Mouse (Mus musculus): ENCODE measurements around the gene Ralgds. TPM values are rescaled to one million over a fixed set of nuclear protein-coding genes. Genes with fewer than 3 reads are reported as not detected.

Ralgds gene
- total and polyA plus RNA-seq, 2 experiments from 2014 or later: 12.2 to 34.9 TPM

DNA sequence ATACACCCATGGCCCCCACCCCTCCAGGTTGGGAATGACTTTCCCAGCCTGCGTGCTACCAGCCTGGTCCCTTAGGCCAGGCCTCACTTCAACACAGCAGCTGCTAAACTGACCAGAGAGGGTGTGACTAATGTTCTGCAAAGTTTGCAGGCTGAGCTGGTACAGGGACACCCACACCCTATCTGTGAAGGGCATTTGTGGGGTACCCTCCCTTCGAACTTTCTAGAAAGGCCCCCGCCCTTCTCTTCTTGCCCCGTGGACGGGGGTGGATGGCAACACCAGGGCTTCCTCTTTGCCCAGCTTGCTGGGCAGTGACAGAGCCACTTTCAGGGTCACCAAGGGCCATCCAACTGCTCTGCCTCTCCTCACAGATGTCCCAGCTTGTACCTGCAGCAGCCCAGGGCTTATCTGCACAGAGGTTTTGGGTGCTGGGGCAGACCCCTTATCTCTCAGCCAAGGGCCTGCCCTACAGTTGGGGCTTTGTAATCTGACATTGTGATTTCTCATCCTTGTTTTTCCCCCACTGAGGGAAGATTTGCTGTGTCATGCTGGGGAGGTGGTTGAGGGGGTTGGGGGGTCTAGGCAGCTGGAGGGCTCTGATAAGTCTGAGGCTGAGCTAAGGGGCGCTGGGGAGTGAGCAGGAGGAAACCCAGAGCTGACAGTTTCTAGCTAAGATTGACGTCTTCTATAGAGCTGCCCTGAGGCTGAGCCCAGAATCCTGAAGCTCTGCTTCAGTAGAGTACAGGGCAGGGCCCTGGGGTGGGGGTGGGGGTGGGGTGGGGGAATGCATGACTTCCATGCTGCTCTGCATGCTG is 85.0 kb downstream of the Ralgds start:
- H3K4me2 ChIP-seq (ENCODE audit: low read depth, low read length): no peak overlapping the region
- ATAC-seq (ENCODE audit: insufficient read depth, low read depth) (no peak), DNase-seq (ENCODE audit: low spot score) (no peak)
- H3K4me3 ChIP-seq (ENCODE audit: low read depth, low read length): no peak overlapping the region
- 58% methylated on average over 7 of the region's 7 CpGs for WGBS
- no peak overlapping the region for H3K27ac ChIP-seq (ENCODE audit: low read depth)
- no peaks in the 10 kb centered on the region for H3K9me3 ChIP-seq (replicated peaks; ENCODE audit: control insufficient read depth, low read length)
- H3K27me3 ChIP-seq (ENCODE audit: control insufficient read depth, insufficient read depth, low read length): peaks cover 6% of the 10 kb centered on the region
- H3K4me1 ChIP-seq (ENCODE audit: control insufficient read depth, insufficient read depth): no peaks in the 10 kb centered on the region; the same call in 1 of the 2 replicates
- TF ChIP-seq CTCF (IDR thresholded peaks at IDR 0.05; ENCODE audit: low read depth): no peak
- TF ChIP-seq EP300 (IDR thresholded peaks at IDR 0.05; ENCODE audit: low read depth): no peak
- H3K36me3 ChIP-seq (replicated peaks; ENCODE audit: control insufficient read depth, insufficient read depth, low read length): no peaks in the 10 kb centered on the region
- H3K9ac ChIP-seq (replicated peaks; ENCODE audit: low read depth, low read length): no peak overlapping the region

DNA sequence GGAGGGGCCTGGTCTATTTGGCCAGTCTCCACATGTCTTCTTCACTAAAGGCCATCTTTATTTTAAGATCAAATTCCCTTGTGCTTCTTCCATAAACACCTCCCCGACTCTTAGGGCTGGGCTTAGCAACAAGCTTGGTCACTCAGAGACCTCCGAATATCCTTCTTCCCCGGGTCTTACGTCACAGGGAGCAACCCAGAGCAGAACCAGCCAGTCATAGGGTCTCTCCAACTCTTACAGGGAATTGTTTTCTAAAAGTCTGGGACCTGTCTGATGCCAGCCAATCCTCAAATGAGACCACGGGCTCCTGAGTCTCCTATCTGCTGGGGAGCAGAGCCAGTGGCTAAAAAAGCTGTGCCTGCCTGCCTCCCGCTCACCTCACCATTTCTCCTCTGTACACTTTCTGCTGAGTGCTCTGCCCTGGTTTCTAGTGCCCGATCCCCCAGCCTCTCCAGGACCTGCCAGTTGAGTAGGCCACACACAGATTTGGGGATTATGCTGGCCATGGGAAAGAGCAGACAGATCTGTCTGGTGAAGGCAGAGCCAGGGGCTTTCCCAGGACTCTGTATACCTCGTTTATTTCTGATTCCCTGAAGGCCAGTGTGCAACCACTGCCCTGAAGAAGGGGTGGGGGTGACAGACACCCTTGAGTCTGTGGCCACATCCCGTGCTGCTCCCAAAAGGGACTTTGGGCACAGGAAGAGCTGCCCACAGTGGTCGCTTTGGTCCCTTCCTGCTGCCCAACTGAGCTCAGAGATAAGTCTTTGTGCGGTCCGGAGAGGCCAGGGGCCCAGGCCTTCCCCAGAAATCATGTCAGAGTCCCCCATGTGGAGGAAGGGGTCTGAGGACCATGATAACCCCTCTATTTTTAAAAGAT is 86.0 kb downstream of the Ralgds start:
- H3K9ac ChIP-seq (replicated peaks; ENCODE audit: low read depth, low read length): no peak overlapping the region
- TF ChIP-seq EP300 (IDR thresholded peaks at IDR 0.05; ENCODE audit: low read depth) (no peak), CTCF (IDR thresholded peaks at IDR 0.05; ENCODE audit: low read depth) (no peak)
- H3K4me3 ChIP-seq (ENCODE audit: low read depth, low read length): no peak overlapping the region
- no peak overlapping the region for H3K4me2 ChIP-seq (ENCODE audit: low read depth, low read length)
- 42% methylated on average over 12 of the region's 12 CpGs for WGBS
- H3K36me3 ChIP-seq (replicated peaks; ENCODE audit: control insufficient read depth, insufficient read depth, low read length): no peaks in the 10 kb centered on the region
- no peaks in the 10 kb centered on the region for H3K27me3 ChIP-seq (ENCODE audit: control insufficient read depth, insufficient read depth, low read length)
- DNase-seq (ENCODE audit: low spot score) (no peak), ATAC-seq (ENCODE audit: insufficient read depth, low read depth) (no peak)
- no peaks in the 10 kb centered on the region for H3K9me3 ChIP-seq (replicated peaks; ENCODE audit: control insufficient read depth, low read length)
- no peaks in the 10 kb centered on the region; the same call in 1 of the 2 replicates for H3K4me1 ChIP-seq (ENCODE audit: control insufficient read depth, insufficient read depth)
- no peak overlapping the region for H3K27ac ChIP-seq (ENCODE audit: low read depth)

DNA sequence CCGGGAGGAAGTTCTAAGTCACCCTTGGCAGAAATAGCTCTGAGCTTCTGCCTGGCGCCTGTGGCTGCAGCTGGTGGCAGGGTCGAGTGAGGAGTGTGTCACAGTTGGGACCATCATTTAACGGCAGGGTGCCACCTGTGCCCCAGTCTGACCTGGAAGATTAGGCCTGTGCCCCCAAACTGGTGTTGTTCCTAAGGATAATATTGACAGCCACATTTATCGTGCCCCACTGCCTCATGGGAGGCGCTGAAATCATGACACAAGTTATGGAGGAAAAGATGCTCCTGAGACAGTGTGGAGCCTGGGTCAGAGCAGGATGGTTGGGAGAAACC is 86.6 kb downstream of the Ralgds start:
- DNase-seq (ENCODE audit: low spot score): no peak
- no peak overlapping the region for H3K4me2 ChIP-seq (ENCODE audit: low read depth, low read length)
- H3K36me3 ChIP-seq (replicated peaks; ENCODE audit: control insufficient read depth, insufficient read depth, low read length): no peaks in the 10 kb centered on the region
- H3K9me3 ChIP-seq (replicated peaks; ENCODE audit: control insufficient read depth, low read length): no peaks in the 10 kb centered on the region
- no peak for TF ChIP-seq CTCF (IDR thresholded peaks at IDR 0.05; ENCODE audit: low read depth)
- TF ChIP-seq EP300 (IDR thresholded peaks at IDR 0.05; ENCODE audit: low read depth): no peak
- WGBS: 41% methylated on average over 6 of the region's 6 CpGs
- H3K27ac ChIP-seq (ENCODE audit: low read depth): no peak overlapping the region
- no peak overlapping the region for H3K4me3 ChIP-seq (ENCODE audit: low read depth, low read length)
- H3K27me3 ChIP-seq (ENCODE audit: control insufficient read depth, insufficient read depth, low read length): no peaks in the 10 kb centered on the region
- no peak overlapping the region for H3K9ac ChIP-seq (replicated peaks; ENCODE audit: low read depth, low read length)
- no peak for ATAC-seq (ENCODE audit: insufficient read depth, low read depth)
- no peaks in the 10 kb centered on the region; the same call in 1 of the 2 replicates for H3K4me1 ChIP-seq (ENCODE audit: control insufficient read depth, insufficient read depth)

DNA sequence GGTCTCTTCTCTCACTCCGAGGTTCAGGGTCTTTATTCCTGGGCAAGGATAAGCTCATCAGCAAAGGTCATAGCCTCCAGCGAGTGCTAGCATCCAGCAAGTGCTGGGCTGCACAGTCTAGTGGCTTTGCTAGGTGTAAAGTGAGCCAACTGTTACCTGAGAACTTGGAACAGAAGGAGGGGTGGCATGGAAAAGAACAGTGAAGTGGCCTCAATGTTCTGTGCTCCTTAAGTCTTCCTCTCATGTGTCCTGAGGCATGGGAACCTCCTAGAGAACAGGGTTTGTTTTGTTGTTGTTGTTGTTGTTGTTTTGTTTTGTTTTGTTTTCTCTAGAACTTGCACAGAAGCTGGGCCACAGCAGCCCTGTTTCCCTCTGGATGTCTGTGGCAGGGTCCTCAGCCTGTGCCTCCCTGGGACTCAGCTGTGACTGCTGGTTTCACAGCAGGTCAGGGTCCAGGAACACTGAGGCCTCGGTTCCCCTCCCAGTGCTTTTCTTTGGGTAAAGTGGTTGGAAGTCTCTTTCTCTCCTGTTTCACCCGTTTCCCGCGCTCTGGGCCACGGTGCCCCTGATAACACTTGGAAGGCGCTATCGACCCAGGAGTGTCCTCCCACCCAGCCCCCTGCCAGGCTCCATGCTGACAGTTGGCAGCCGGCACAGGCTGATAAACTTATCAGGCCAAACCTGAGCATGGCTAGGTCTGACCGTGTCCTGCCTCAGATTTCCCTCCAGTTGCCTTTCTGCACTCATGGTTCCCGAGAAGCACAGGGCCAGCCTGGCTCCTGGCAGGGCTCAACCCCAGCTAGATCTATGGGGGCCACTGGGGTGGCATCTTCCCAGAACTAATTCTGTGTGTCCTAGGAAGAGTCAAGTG is 89.0 kb downstream of the Ralgds start:
- H3K27ac ChIP-seq (ENCODE audit: low read depth): no peak overlapping the region
- ATAC-seq (ENCODE audit: insufficient read depth, low read depth) (no peak), DNase-seq (ENCODE audit: low spot score) (no peak)
- H3K9ac ChIP-seq (replicated peaks; ENCODE audit: low read depth, low read length): no peak overlapping the region
- TF ChIP-seq EP300 (IDR thresholded peaks at IDR 0.05; ENCODE audit: low read depth) (no peak), CTCF (IDR thresholded peaks at IDR 0.05; ENCODE audit: low read depth) (no peak)
- 22% methylated on average over 12 of the region's 12 CpGs for WGBS
- no peak overlapping the region for H3K4me3 ChIP-seq (ENCODE audit: low read depth, low read length)
- no peaks in the 10 kb centered on the region for H3K27me3 ChIP-seq (ENCODE audit: control insufficient read depth, insufficient read depth, low read length)
- no peaks in the 10 kb centered on the region; the same call in 1 of the 2 replicates for H3K4me1 ChIP-seq (ENCODE audit: control insufficient read depth, insufficient read depth)
- no peaks in the 10 kb centered on the region for H3K36me3 ChIP-seq (replicated peaks; ENCODE audit: control insufficient read depth, insufficient read depth, low read length)
- H3K4me2 ChIP-seq (ENCODE audit: low read depth, low read length): no peak overlapping the region
- no peaks in the 10 kb centered on the region for H3K9me3 ChIP-seq (replicated peaks; ENCODE audit: control insufficient read depth, low read length)

Other genes starting within 250 kb of the Ralgds start
- gene Ppp1r26, start 66.3 kb upstream of the Ralgds start, total RNA-seq (2014; rRNA removed; ENCODE audit: low replicate concordance): 4.4 and 18.0 TPM in 2 replicates
- 1.7 and 2.0 TPM in 2 replicates for gene Ppp1r26, start 66.3 kb upstream of the Ralgds start, polyA plus RNA-seq (2015; fragmentation: Nextera tagmentation; extraction: Ambion mirVana)
- not detected in 2 replicates for gene 1700007K13Rik, start 46.8 kb upstream of the Ralgds start, total RNA-seq (2014; rRNA removed; ENCODE audit: low replicate concordance)
- gene 1700007K13Rik, start 46.8 kb upstream of the Ralgds start, polyA plus RNA-seq (2015; fragmentation: Nextera tagmentation; extraction: Ambion mirVana): 0.15 and 0.65 TPM in 2 replicates
- gene Mrps2, start 45.1 kb upstream of the Ralgds start, total RNA-seq (2014; rRNA removed; ENCODE audit: low replicate concordance): 29.8 and 37.1 TPM in 2 replicates
- 40.9 and 45.0 TPM in 2 replicates for gene Mrps2, start 45.1 kb upstream of the Ralgds start, polyA plus RNA-seq (2015; fragmentation: Nextera tagmentation; extraction: Ambion mirVana)
- gene Gbgt1, start 16.2 kb upstream of the Ralgds start, total RNA-seq (2014; rRNA removed; ENCODE audit: low replicate concordance): 0.15 and 0.42 TPM in 2 replicates
- 0.11 TPM in 1 of 2 replicates, not detected in the other for gene Gbgt1, start 16.2 kb upstream of the Ralgds start, polyA plus RNA-seq (2015; fragmentation: Nextera tagmentation; extraction: Ambion mirVana)
- not detected in 2 replicates for gene Gm10134, start 7.0 kb upstream of the Ralgds start, total RNA-seq (2014; rRNA removed; ENCODE audit: low replicate concordance)
- 0.49 TPM in 1 of 2 replicates, not detected in the other for gene Gm10134, start 7.0 kb upstream of the Ralgds start, polyA plus RNA-seq (2015; fragmentation: Nextera tagmentation; extraction: Ambion mirVana)
- gene Cel, start 50.3 kb downstream of the Ralgds start, total RNA-seq (2014; rRNA removed; ENCODE audit: low replicate concordance): not detected in 2 replicates
- gene Cel, start 50.3 kb downstream of the Ralgds start, polyA plus RNA-seq (2015; fragmentation: Nextera tagmentation; extraction: Ambion mirVana): not detected in 2 replicates
- gene Gtf3c5, start 70.6 kb downstream of the Ralgds start, total RNA-seq (2014; rRNA removed; ENCODE audit: low replicate concordance): 14.0 and 14.3 TPM in 2 replicates
- gene Gtf3c5, start 70.6 kb downstream of the Ralgds start, polyA plus RNA-seq (2015; fragmentation: Nextera tagmentation; extraction: Ambion mirVana): 12.4 and 12.7 TPM in 2 replicates
- not detected in 2 replicates for gene Gfi1b, start 108.9 kb downstream of the Ralgds start, total RNA-seq (2014; rRNA removed; ENCODE audit: low replicate concordance)
- 0.23 TPM in 1 of 2 replicates, not detected in the other for gene Gfi1b, start 108.9 kb downstream of the Ralgds start, polyA plus RNA-seq (2015; fragmentation: Nextera tagmentation; extraction: Ambion mirVana)
- 12.8 and 14.6 TPM in 2 replicates for gene Tsc1, start 128.1 kb downstream of the Ralgds start, total RNA-seq (2014; rRNA removed; ENCODE audit: low replicate concordance)
- 7.2 and 7.7 TPM in 2 replicates for gene Tsc1, start 128.1 kb downstream of the Ralgds start, polyA plus RNA-seq (2015; fragmentation: Nextera tagmentation; extraction: Ambion mirVana)
- not detected in 2 replicates for gene Spaca9, start 186.6 kb downstream of the Ralgds start, total RNA-seq (2014; rRNA removed; ENCODE audit: low replicate concordance)
- gene Spaca9, start 186.6 kb downstream of the Ralgds start, polyA plus RNA-seq (2015; fragmentation: Nextera tagmentation; extraction: Ambion mirVana): 0.66 and 1.2 TPM in 2 replicates
- not detected in 2 replicates for gene Ak8, start 187.0 kb downstream of the Ralgds start, total RNA-seq (2014; rRNA removed; ENCODE audit: low replicate concordance)
- 0.37 and 0.59 TPM in 2 replicates for gene Ak8, start 187.0 kb downstream of the Ralgds start, polyA plus RNA-seq (2015; fragmentation: Nextera tagmentation; extraction: Ambion mirVana)